23 mouse cellular contexts compared by ENCODE assay signal in the genomic region with DNA sequence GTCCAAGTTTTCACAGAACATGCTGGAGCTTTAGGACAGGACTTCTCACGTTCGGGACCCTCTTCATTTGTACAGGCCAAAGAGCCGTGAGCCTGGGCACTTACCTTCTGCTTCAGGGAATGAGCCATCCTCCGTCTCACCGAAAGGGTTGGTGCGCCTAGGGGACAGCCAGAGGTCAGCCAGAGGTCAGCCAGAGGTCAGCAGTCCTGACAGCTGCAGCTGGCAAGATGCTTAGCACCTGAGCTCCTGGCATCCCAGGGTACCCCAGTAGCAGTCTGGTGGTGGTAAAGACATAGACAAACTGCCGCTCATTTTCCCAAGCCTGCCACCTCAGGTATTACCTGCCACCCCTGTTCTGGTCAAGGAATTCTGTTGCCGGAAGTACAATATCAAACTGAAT.
"Had no signal": no experiment of that assay in that cellular context is flagged by ENCODE, and none has a peak within 500 bp of the region (broad histone marks: within the 10 kb centered on the region; RNA-seq: fewer than 3 reads in every experiment).

No protein-coding gene starts in this region.

- H3K4me1 ChIP-seq: heart, embryonic 13.5 days; heart, embryonic 15.5 days; intestine, embryonic 15.5 days; limb, embryonic 10.5 days; limb, embryonic 12.5 days; liver, embryonic 13.5 days; liver, embryonic 15.5 days had no signal

- H3K4me3 ChIP-seq: heart, adult 2 months; heart, embryonic 13.5 days; heart, embryonic 15.5 days; hindbrain, embryonic 10.5 days; hindbrain, embryonic 12.5 days; intestine, embryonic 15.5 days; layer of hippocampus, adult 2 months; left cerebral cortex, adult 2 months; limb, embryonic 10.5 days; limb, embryonic 12.5 days; liver, embryonic 13.5 days; liver, embryonic 15.5 days had no signal

- DNase-seq: gastrocnemius, postnatal 10 days; gastrocnemius, postnatal 25 days; heart, postnatal 14 days; heart, postnatal 4 days; kidney, adult 18-20 months; kidney, adult 8-10 months; kidney, postnatal 10 days; kidney, postnatal 25 days; kidney, postnatal 4 days; liver; liver, embryonic 13.5 days had no signal

- H3K27ac ChIP-seq: heart, adult 2 months; heart, embryonic 13.5 days; heart, embryonic 15.5 days; hindbrain, embryonic 10.5 days; hindbrain, embryonic 12.5 days; hindbrain, embryonic 14.5 days; intestine, embryonic 15.5 days; layer of hippocampus, adult 2 months; left cerebral cortex, adult 2 months; limb, embryonic 10.5 days; limb, embryonic 12.5 days; liver, embryonic 13.5 days; liver, embryonic 15.5 days had no signal

- H3K27me3 ChIP-seq: heart, embryonic 13.5 days; heart, embryonic 15.5 days; hindbrain, embryonic 12.5 days; intestine, embryonic 15.5 days; limb, embryonic 12.5 days; liver, embryonic 13.5 days; liver, embryonic 15.5 days had no signal

- H3K9me3 ChIP-seq: heart, embryonic 13.5 days; heart, embryonic 15.5 days; hindbrain, embryonic 10.5 days; hindbrain, embryonic 12.5 days; intestine, embryonic 15.5 days; limb, embryonic 10.5 days; limb, embryonic 12.5 days; liver, embryonic 13.5 days; liver, embryonic 15.5 days had no signal
